Mouse (Mus musculus): ENCODE results near the gene Cenpl. TPM values are rescaled to one million over a fixed set of nuclear protein-coding genes. Genes with fewer than 3 reads are reported as not detected.

Cenpl gene
- polyA plus RNA-seq (2014; fragmentation: Illumina TruSeq; extraction: RNeasy Lipid Tissue Mini Kit (QIAGEN cat#74804)) = 21.6 TPM

DNA sequence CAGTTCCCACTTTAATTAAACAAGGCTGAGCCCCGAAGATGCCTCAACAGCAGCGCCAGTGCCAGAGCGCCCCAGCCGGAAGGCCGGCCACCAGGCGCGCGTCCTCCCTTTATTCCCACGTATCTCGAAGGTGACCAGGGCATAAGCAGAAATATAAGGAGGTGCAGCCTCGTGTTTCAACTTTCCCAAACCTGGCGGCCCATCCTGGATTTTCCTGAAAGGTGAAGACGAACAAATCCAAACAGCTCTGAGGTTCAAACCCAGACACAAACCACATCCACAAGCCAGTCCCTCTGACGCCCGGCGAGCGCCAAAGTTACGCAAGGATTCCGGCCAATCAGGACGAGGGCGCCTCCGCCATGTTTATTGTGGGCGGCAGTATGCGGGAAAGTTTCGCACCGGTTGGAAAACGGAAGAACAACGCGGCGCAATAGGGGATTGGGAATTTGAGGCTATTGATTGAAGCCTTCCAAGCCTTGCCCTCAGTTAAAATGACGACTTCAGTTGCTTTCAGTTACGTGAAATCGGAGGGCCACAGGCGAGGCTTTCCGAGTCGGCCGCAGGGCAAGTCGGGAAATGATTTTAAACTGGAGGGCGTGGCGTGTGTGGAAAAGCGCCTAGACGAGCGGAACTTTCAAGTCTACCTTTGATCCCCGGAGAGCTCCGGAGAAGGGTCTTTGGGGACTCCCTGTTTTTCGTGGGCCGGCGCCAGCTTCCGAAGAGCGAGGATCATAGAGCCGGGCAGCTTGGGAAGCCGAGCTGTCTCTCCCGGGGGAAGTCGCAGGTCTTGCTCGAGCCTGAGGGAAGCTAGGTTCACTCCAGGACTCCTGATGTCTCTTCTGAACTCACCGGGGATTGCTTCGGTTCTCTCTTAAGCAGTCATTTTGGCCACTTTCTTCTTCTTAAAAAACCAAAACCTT is at the start of gene Cenpl, which contains the start of gene Dars2:
Gene Cenpl, plus strand, starts transcription at position 362 of the 920 bp plus-strand sequence.
Gene Dars2, minus strand, starts transcription at position 307 of the 920 bp plus-strand sequence.

DNA sequence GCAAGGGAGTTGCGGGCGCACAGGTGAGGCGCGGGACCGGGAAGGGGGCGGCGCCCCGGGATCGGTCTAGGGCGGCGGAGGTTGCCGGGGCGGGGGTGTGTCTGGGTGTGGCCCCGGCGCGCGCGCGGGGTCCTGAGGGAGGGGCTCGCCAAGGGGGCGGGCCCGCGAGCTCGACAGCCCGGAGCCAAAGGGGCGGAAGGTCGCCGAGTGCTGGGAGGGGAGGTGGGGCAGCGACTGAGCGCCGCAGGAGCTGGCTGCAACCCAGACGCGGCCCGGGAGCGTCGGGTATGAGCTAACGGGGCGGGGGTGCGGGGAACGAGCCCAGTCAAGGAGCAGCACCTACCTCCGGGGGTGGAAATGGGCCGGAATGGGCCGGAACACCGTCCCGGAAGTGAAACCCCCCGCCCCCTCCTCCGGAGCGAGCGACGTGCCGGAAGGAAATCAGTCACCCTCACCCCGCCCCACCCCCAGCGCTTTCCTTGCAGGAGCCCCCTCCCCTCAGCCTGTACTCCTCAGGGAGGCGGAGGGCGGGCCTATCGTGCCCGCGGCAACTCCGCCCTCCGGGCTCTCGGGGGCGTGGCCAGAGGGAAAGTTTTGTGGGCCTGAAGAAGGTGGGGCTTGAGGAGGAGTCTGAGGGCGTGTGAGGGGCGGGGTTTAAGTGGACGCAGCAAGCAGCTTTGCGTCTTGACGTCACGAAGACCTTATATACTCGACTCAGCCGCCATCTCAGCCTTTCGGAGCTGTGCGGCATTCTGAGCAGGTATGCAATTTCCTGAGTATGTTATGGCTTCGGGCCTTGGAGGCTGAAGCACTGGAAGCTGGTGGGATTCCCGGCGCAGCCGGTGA is 35.9 kb upstream of the Cenpl start, which contains the start of gene Zbtb37:
Gene Zbtb37, minus strand, starts transcription at position 415 of the 846 bp plus-strand sequence.

DNA sequence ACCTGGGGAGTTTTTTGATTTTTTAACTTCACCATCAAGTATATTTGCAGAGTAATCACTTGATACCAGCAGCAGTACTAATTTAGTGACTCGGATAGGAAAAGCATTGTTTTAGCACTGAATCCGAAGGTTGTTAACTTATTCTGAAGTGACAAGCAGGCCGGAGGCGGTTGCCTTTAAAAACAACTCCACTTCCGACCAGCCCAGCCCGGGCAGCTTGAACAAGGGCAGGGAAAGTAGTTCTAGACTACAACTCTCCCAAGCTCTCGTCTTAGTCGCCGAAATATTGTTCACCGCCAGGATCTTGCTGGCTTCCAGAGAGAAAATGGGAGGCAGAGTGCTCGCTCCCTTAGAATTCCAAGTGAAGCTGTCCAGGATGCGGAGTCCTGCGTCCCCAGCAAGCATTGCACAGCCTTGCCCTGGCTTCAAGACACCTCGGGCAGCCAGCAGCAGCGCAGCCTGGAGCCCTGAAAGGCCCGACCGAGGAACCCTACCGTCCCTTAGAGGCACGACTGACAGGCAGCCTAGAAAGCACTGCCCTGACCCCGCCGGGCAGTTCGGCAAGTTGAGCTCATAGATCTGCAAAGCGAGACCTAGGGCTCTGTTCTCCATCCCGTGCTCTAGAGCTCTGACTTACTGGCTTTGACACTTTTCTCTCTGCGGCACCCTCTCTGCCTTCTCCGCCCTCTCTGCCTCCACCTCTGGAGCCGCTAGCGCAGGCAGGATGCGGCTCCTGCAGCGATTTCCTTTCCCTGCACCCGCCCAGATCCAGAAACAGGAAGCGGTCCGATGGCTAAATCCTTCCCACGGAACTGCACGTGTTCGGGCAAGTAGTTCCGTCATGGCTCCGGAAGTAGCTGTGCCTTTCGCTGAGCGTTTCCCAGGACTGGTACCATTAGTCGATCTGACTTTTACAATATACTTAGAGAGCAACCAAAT is 60.5 kb downstream of the Cenpl start, which contains the start of gene Klhl20:
Gene Klhl20, minus strand, starts transcription at position 786 of the 939 bp plus-strand sequence.

Other genes with a start within 250 kb of the Cenpl start
- gene Rc3h1, start 164.3 kb upstream of the Cenpl start, polyA plus RNA-seq (2014; fragmentation: Illumina TruSeq; extraction: RNeasy Lipid Tissue Mini Kit (QIAGEN cat#74804)) = 56.6 TPM
- gene Serpinc1, start 92.1 kb upstream of the Cenpl start, polyA plus RNA-seq (2014; fragmentation: Illumina TruSeq; extraction: RNeasy Lipid Tissue Mini Kit (QIAGEN cat#74804)) = 4.4 TPM
- gene Zbtb37, start 35.9 kb upstream of the Cenpl start, polyA plus RNA-seq (2014; fragmentation: Illumina TruSeq; extraction: RNeasy Lipid Tissue Mini Kit (QIAGEN cat#74804)) = 20.8 TPM
- 14.6 TPM for gene Dars2, start 55 bp upstream of the Cenpl start, polyA plus RNA-seq (2014; fragmentation: Illumina TruSeq; extraction: RNeasy Lipid Tissue Mini Kit (QIAGEN cat#74804))
- gene Klhl20, start 60.8 kb downstream of the Cenpl start, polyA plus RNA-seq (2014; fragmentation: Illumina TruSeq; extraction: RNeasy Lipid Tissue Mini Kit (QIAGEN cat#74804)) = 39.4 TPM
- 2.0 TPM for gene Ankrd45, start 72.0 kb downstream of the Cenpl start, polyA plus RNA-seq (2014; fragmentation: Illumina TruSeq; extraction: RNeasy Lipid Tissue Mini Kit (QIAGEN cat#74804))
- not detected for gene Tex50, start 88.6 kb downstream of the Cenpl start, polyA plus RNA-seq (2014; fragmentation: Illumina TruSeq; extraction: RNeasy Lipid Tissue Mini Kit (QIAGEN cat#74804))
- 180 TPM for gene Prdx6, start 180.5 kb downstream of the Cenpl start, polyA plus RNA-seq (2014; fragmentation: Illumina TruSeq; extraction: RNeasy Lipid Tissue Mini Kit (QIAGEN cat#74804))

Data from ovary, adult 10 weeks (tissue).